Mouse (Mus musculus) stomach, embryonic 14.5 days (tissue): ENCODE data around the gene Cx3cl1. TPM values are rescaled to one million over a fixed set of nuclear protein-coding genes. Genes with fewer than 3 reads are reported as not detected.

Experiments
- ATAC-seq: fragments of 200-750 bp; cut with Nextera tagmentation; 2 replicates; pipeline ENCODE4 v1.8.0; 2017; ENCODE audit warnings: low read depth, moderate TSS enrichment; ENCODE audit not compliant: insufficient number of reproducible peaks, insufficient read depth, low FRiP score
- H3K27ac ChIP-seq: fragments of 300-500 bp; sonication (generic); 2 replicates; pipeline ENCODE4 v1.5.1; 2014; ENCODE audit warnings: mild to moderate bottlenecking, low read length, moderate library complexity, mixed read lengths
- H3K27me3 ChIP-seq: fragments of 300-500 bp; sonication (generic); 2 replicates; pipeline ENCODE4 v1.6.1; 2014; ENCODE audit warnings: low read length, control low read depth, mixed read lengths; ENCODE audit not compliant: control insufficient read depth, insufficient read depth
- H3K36me3 ChIP-seq: fragments of 300-500 bp; sonication (generic); 2 replicates; pipeline ENCODE4 v1.6.1; 2014; ENCODE audit warnings: mild to moderate bottlenecking, control low read depth, low read length, moderate library complexity, mixed read lengths; ENCODE audit not compliant: control insufficient read depth, insufficient read depth
- H3K4me1 ChIP-seq: fragments of 300-500 bp; sonication (generic); 2 replicates; pipeline ENCODE4 v1.6.1; 2014; ENCODE audit warnings: low read length, control low read depth, mixed read lengths; ENCODE audit not compliant: control insufficient read depth, insufficient read depth
- H3K4me2 ChIP-seq: fragments of 300-500 bp; sonication (generic); replicated peaks from 2 replicates; pipeline ENCODE4 v1.6.1; 2014; ENCODE audit warnings: low read depth, low read length, control low read depth
- H3K4me3 ChIP-seq: fragments of 300-500 bp; sonication (generic); 2 replicates; pipeline ENCODE4 v1.5.1; 2014; ENCODE audit warnings: low read depth, low read length, control low read depth
- H3K9ac ChIP-seq: fragments of 300-500 bp; sonication (generic); replicated peaks from 2 replicates; pipeline ENCODE4 v1.6.1; 2014; ENCODE audit warnings: low read depth, mild to moderate bottlenecking, control low read depth, low read length, moderate library complexity, mixed read lengths
- H3K9me3 ChIP-seq: fragments of 300-500 bp; sonication (generic); 2 replicates; pipeline ENCODE4 v1.6.1; 2016; ENCODE audit warnings: low read depth, low read length, control low read depth; ENCODE audit not compliant: control insufficient read depth
- WGBS: fragments of 180-500 bp; shearing (Covaris S2); extraction: QIAGEN DNeasy Blood & Tissue Kit; methylation state at CpG from one replicate; pipeline ENCODE4 v1.1.7; 2014; 5-methylcytosine and 5-hydroxymethylcytosine counted together
- polyA plus RNA-seq: library from polyadenylated mRNA; unstranded; fragments of >200 nt; fragmentation: Nextera tagmentation; extraction: Ambion mirVana; gene quantifications from 2 replicates; pipeline ENCODE4 v1.2.1, GENCODE M21; 2014

Gene Cx3cl1
- polyA plus RNA-seq, 1 experiment from 2014 or later, result 7.4 TPM

- H3K27me3 ChIP-seq, result no peaks in the 10 kb centered on the region
- 86% methylated on average over 2 of the region's 2 CpGs for WGBS
- H3K9ac ChIP-seq, result no peak overlapping the region
- H3K4me1 ChIP-seq, result no peaks in the 10 kb centered on the region
- H3K9me3 ChIP-seq, result no peaks in the 10 kb centered on the region
- no peaks in the 10 kb centered on the region for H3K36me3 ChIP-seq
- no peak overlapping the region for H3K4me3 ChIP-seq
- H3K4me2 ChIP-seq, result no peak overlapping the region
- no peak overlapping the region for H3K27ac ChIP-seq
- ATAC-seq, result no peak
These were observed 17.8 kb upstream of the Cx3cl1 start for GRCm38 (mm10) chr8:94754006-94754405.

- WGBS, result 61% methylated on average over 2 of the region's 2 CpGs
- no peak overlapping the region for H3K4me3 ChIP-seq
- ATAC-seq, result no peak
These were observed 17.3 kb upstream of the Cx3cl1 start for GRCm38 (mm10) chr8:94754486-94754885.

GRCm38 (mm10) chr8:94767035-94767434 lies 4.8 kb upstream of the Cx3cl1 start:
- ATAC-seq, result no peak
- WGBS, result 55% methylated on average over 9 of the region's 9 CpGs
- 0 out of 2 replicates have a peak, but pooled peaks cover 4% of the 10 kb centered on the region for H3K27me3 ChIP-seq

More at GRCm38 (mm10) chr8:94754486-94754885, 17.3 kb upstream of the Cx3cl1 start:
- Histone ChIP-seq H3K9me3 (no peaks in the 10 kb centered on the region), H3K36me3 (no peaks in the 10 kb centered on the region), H3K27me3 (no peaks in the 10 kb centered on the region), H3K9ac (no peak overlapping the region), H3K4me1 (no peaks in the 10 kb centered on the region), H3K4me2 (no peak overlapping the region), H3K27ac (no peak overlapping the region)

GRCm38 (mm10) chr8:94770945-94771344 lies 864 bp upstream of the Cx3cl1 start:
- Histone ChIP-seq H3K36me3 (no peaks in the 10 kb centered on the region), H3K9me3 (no peaks in the 10 kb centered on the region), H3K27ac (no peak overlapping the region), H3K4me2 (0 out of 2 replicates have a peak overlapping the region, but pooled peaks have one; percentile 84), H3K4me1 (peaks cover 10% of the 10 kb centered on the region; the same call in 1 of the 2 replicates), H3K4me3 (no peak overlapping the region), H3K27me3 (peaks cover 16% of the 10 kb centered on the region), H3K9ac (no peak overlapping the region)
- WGBS, result 28% methylated on average over 6 of the region's 6 CpGs
- ATAC-seq, result 0 out of 2 replicates have a peak, but pooled peaks have one; percentile 62

More at GRCm38 (mm10) chr8:94767035-94767434, 4.8 kb upstream of the Cx3cl1 start:
- Histone ChIP-seq H3K9me3 (no peaks in the 10 kb centered on the region), H3K4me3 (no peak overlapping the region), H3K4me1 (peaks cover 10% of the 10 kb centered on the region; the same call in 1 of the 2 replicates), H3K4me2 (no peak overlapping the region), H3K27ac (no peak overlapping the region), H3K36me3 (no peaks in the 10 kb centered on the region), H3K9ac (no peak overlapping the region)

GRCm38 (mm10) chr8:94773048-94773447 lies 1.2 kb downstream of the Cx3cl1 start:
- 50% methylated on average over 6 of the region's 6 CpGs for WGBS
- Histone ChIP-seq H3K9me3 (no peaks in the 10 kb centered on the region), H3K27me3 (peaks cover 16% of the 10 kb centered on the region), H3K4me1 (peaks cover 10% of the 10 kb centered on the region; the same call in 1 of the 2 replicates), H3K4me2 (peak overlapping the region; percentile 84; the same call in 1 of the 2 replicates), H3K4me3 (no peak overlapping the region), H3K36me3 (no peaks in the 10 kb centered on the region), H3K9ac (no peak overlapping the region), H3K27ac (no peak overlapping the region)
- no peak for ATAC-seq

- Histone ChIP-seq H3K27ac (no peak overlapping the region), H3K27me3 (peaks cover 16% of the 10 kb centered on the region), H3K4me2 (peak overlapping the region; percentile 18; the same call in 1 of the 2 replicates), H3K4me1 (peaks cover 16% of the 10 kb centered on the region), H3K4me3 (no peak overlapping the region), H3K9me3 (no peaks in the 10 kb centered on the region), H3K36me3 (no peaks in the 10 kb centered on the region), H3K9ac (no peak overlapping the region)
- WGBS, result 20% methylated on average over 12 of the region's 12 CpGs
- ATAC-seq, result no peak
These were observed 1.9 kb downstream of the Cx3cl1 start for GRCm38 (mm10) chr8:94773700-94774171.

GRCm38 (mm10) chr8:94774601-94775000 lies 2.8 kb downstream of the Cx3cl1 start:
- ATAC-seq, result no peak
- peaks cover 16% of the 10 kb centered on the region for H3K27me3 ChIP-seq
- H3K9ac ChIP-seq, result no peak overlapping the region
- H3K27ac ChIP-seq, result no peak overlapping the region
- no peak overlapping the region for H3K4me2 ChIP-seq
- no peak overlapping the region for H3K4me3 ChIP-seq
- H3K36me3 ChIP-seq, result no peaks in the 10 kb centered on the region
- 84% methylated on average over 1 of the region's 1 CpGs for WGBS
- no peaks in the 10 kb centered on the region for H3K9me3 ChIP-seq
- H3K4me1 ChIP-seq, result peaks cover 18% of the 10 kb centered on the region

- no peak overlapping the region for H3K27ac ChIP-seq
- peaks cover 15% of the 10 kb centered on the region for H3K27me3 ChIP-seq
- H3K4me1 ChIP-seq, result peaks cover 17% of the 10 kb centered on the region
- H3K9ac ChIP-seq, result no peak overlapping the region
- 76% methylated on average over 2 of the region's 2 CpGs for WGBS
- no peak for ATAC-seq
- no peak overlapping the region for H3K4me2 ChIP-seq
- H3K9me3 ChIP-seq, result no peaks in the 10 kb centered on the region
- H3K4me3 ChIP-seq, result no peak overlapping the region
- H3K36me3 ChIP-seq, result no peaks in the 10 kb centered on the region
These were observed 4.5 kb downstream of the Cx3cl1 start for GRCm38 (mm10) chr8:94776346-94776745.

GRCm38 (mm10) chr8:94778036-94778435 lies 6.2 kb downstream of the Cx3cl1 start:
- Histone ChIP-seq H3K4me1 (peaks cover 18% of the 10 kb centered on the region), H3K4me2 (no peak overlapping the region), H3K36me3 (no peaks in the 10 kb centered on the region), H3K27ac (peak overlapping the region; percentile 40; the same call in 1 of the 2 replicates), H3K4me3 (no peak overlapping the region), H3K9me3 (no peaks in the 10 kb centered on the region), H3K27me3 (peaks cover 7% of the 10 kb centered on the region), H3K9ac (no peak overlapping the region)
- 59% methylated on average over 10 of the region's 10 CpGs for WGBS
- ATAC-seq, result no peak; the same call in 1 of the 2 replicates
